Mouse (Mus musculus): ENCODE results near the gene Gatd1. TPM values are rescaled to one million over a fixed set of nuclear protein-coding genes. Genes with fewer than 3 reads are reported as not detected.
A peak's percentile ranks its signal among the peaks of the same experiment; 100 is the strongest.

Gatd1 gene
- total RNA-seq, 2 experiments from 2014 or later = 38.2 to 39.5 TPM

DNA sequence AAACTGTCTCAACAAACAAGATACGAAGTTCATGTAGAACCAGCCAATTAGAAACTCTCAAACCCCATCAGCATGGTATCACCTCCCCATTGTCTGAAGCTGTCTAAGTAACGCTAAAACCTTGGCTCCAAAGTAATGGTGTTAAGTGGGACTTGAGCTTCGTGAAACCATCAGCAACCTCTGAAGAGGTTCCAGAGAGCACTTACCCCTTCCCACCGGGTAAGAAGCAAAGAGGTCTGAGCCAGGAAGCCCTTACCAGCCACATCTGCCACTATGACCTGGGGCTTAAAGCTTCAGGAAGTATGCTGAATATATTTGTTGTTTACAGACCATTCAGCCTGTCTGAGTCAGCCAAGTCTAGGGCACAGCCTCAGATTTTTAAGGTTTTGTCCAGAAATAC lies 8.5 kb downstream of the Gatd1 start:
- intact Hi-C loops (cut with DNase I) = no loop called here
- DNase-seq (ENCODE audit: extremely low spot score in 1 of 2, low spot score in 2 of 2) = no peak

DNA sequence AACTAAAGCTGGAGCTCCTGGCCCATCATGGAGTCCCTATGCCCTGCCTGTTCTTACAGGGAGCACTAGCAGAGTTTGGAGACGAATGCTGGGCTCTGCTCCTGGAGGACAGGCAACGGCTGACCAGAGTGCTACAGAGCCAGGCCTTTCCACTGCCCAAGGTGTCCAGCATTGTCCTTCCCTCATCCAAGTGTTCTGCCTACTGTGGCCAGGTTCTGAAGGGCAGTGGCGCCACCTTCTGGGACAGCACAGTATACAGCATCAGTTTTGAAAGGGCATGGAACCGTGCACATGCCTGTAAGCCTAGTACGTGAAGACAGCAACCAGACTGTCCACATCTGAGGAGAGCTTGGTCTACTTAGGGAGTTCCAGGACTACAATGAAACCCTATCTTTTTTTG lies 10.6 kb downstream of the Gatd1 start:
- intact Hi-C loops (cut with DNase I) = no loop called here
- peak in 1 of 2 experiments; percentile 71 for DNase-seq (ENCODE audit: extremely low spot score in 1 of 2, low spot score in 2 of 2)

DNA sequence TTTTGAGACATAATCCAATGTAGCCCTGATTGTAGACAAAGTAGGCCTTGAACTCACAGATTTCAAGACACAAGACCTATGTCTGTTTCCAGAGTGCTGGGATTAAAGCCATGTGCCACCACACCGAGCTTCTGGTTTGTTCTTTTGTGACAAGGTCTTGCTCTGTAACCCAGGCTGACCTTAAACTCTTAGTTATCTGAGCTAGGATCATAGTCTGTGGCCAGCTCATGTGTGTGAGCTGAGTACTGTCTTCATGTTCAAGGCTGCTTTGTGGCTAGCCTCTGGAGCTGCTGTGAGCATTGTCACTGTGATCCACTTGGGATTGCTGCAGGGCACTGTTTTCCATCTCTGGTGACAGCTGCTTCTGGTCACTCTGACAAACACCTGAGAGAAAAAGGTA lies 18.6 kb downstream of the Gatd1 start:
- no peak for DNase-seq (ENCODE audit: extremely low spot score in 1 of 2, low spot score in 2 of 2)
- intact Hi-C loops (cut with DNase I) = no loop called here

DNA sequence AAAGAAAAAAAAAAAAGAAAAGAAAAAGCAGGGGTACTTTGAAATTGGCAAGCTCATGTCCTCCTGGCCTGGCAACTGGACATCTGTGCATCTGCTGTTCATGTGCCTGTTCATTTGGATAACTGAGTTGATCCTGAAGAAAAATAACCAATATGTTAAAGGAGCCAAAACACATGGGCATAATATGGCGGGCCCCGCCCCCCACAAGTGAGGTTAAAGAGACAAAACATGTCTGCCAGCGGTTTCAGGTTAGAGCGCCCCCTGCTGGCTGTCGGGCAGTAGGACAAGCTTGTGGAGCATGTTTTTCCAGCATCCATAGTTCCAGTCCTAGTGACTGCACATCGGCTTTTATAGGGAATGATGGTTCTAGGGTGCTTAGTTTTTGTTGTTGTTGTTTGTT lies 19.2 kb downstream of the Gatd1 start:
- DNase-seq (ENCODE audit: extremely low spot score in 1 of 2, low spot score in 2 of 2) = peak in 1 of 2 experiments; percentile 84
- intact Hi-C loops (cut with DNase I) = no loop called here

DNA sequence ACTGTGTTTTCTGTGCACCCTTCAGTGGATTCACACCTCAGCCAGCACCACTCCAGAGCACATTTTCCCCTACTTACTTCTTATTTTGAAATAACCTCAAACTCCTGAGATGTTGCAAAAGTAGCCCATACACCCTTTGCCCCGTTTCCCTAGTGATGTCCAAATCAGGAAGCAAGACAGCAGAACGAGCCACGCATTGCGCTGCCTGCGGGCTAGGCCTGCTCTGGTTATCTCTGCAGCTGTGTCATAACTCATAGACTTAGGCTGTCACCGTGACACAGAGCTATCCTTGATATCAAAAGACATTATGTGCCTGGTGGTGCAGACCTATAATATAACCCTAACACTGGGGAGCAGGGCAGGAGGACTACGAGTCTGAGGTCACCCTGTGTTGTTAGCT lies 19.8 kb downstream of the Gatd1 start:
- intact Hi-C loops (cut with DNase I) = no loop called here

DNA sequence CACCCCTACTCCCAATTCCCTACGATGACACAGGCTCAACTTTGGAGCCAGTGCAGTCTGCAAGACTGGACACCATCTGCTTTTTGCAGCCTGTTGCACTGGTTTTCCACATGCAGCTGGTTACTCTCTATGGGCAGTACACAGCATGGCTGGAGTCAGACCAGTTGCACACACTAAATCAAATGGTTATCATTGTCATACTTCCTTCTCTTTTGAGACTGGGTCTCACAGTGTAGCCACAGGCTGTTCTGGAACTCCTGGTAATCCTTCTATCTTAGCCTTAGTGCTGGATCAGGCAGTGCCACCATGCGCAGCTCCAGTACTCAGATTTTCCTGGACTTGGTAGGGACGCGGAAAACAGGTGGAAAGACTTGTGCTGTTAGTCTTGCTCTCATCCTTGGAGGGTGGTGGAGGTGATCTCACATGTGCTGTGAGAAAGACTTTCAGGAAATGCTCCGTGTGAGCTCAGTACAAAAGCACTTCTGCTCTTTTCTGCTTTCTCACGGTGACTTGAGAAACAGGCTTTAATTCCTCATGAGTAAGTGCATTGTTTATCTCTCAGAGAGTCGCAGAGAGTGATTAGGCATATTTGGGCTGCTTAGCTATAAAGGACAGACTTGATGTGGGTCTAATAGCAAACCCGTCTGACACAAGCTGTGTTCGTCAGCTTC lies 21.2 kb downstream of the Gatd1 start:
- intact Hi-C loops (cut with DNase I) = no loop called here
- DNase-seq (ENCODE audit: extremely low spot score in 1 of 2, low spot score in 2 of 2) = no peak

More for the DNA sequence above, 19.8 kb downstream of the Gatd1 start:
- no peak for DNase-seq (ENCODE audit: extremely low spot score in 1 of 2, low spot score in 2 of 2)

DNA sequence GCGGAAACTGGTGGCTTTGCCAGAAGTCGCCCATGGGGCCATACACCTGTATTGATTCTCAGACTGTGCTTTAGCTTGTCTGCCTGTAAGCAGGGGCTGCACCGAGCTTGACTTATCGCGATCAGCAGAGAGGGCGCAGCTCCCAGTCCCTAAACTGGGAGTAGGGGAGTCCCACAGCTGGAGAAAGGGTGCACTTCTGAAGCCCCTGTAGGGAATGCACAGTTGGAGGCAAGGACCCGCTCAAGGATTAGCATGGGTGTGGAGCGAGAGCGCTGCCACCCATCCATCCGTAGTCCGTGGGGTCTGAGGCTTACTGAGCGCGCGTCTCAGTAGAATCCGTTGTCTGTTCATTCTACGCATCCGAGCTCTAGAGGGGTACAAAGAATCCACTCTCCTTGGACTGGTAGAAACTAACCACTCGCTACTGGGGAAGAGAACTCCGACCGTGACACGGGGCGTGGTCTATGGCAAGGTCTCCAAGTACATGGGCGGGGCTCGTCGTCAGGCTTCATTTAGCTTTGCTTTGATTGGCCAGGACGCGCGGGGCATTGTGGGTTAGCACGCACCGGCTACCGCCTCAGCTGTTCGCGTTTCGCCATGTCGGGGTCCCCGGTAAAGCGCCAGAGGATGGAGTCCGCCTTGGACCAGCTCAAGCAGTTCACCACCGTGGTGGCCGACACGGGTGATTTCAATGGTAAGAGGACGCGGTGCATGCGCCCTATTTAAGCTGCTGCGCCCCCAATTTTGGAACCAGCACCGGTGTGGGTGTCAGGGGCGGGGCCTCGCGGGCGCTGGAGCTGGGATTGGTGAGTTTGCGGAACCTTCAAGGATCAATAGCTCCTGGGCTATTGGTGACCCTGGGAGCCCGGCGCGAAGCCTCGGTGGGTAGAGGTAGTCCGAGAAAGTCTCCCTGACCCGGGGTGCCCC lies 22.0 kb downstream of the Gatd1 start, which contains the start of gene Taldo1:
TSS of gene Taldo1 (plus strand) at position 575 of the 927 bp plus-strand sequence.
- DNase-seq (ENCODE audit: extremely low spot score in 1 of 2, low spot score in 2 of 2) = peak; percentile 94 to 98
- intact Hi-C loops (cut with DNase I) = no loop called here

DNA sequence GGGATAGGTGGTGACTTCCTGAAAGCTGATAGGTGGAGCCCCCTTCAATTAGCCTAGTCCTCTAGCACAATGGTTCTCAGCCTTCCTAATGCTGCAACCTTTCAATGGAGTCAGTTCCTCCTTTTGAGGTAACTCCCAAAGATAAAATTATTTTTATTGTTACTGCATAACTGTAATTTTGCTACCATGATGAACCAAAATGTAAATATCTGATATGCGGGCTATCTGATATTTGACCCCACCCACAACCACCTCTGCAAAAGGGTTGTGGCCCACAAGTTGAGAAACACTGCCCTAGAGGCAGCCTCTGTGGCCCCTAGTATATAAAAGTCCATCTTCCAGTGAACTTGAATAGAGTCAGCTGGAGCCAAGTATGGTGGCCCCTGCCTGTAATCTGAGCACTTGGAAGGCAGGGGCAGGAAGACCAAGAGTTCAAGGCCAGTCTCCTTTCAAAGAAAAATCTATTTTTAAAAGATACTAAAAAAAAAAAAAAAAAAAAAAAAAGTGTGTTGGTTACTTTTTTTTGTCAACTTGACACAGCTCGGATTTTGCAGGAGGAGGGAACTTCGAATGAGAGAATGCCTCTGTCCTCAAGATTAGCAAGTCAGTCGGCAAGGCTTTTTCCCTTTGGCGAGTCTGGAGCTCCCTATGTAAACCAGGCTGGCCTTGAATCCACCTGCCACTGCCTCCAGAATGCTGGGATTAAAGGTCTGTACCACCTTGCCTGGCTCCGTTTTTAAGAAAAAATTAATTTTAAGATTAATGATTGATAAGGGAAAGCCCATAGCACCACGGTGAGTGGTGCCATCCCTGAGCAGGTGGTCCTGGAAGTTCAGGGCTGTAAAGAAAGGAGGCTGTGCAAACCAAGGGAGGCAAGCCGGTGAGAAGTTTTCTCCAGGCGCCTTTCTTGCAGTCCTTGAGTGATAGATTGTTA lies 23.3 kb downstream of the Gatd1 start:
- DNase-seq (ENCODE audit: extremely low spot score in 1 of 2, low spot score in 2 of 2) = no peak
- intact Hi-C loops (cut with DNase I) = no loop called here

DNA sequence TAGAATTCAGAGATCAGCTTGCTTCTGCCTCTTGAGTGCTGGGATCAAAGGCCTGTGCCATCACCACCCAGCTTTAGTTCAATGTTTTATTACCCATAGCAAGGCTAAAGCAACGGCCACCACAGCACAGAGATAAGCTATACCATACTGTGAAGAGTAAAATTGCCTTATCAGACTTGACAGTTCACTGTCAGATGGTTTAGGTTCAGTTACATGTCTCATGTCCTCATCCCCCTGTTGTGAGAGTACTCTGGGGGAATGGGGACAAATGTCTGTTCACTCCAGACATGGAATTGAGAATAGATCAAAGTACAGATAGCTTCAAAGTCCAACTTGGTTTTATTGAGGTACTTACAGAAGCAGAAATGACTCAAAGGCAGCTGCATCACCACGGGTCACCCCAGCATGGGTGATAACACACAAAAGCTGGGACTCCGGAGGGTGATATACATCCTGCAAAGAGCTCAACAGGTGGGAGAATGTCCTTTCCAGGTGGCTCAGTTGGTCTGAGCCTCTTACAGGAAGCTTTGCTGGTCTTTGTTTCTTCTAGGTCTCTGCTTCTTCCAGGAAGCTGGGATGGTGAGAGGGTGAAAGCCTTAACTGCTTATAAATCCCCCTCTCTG lies 25.3 kb downstream of the Gatd1 start:
- intact Hi-C loops (cut with DNase I) = no loop called here

DNA sequence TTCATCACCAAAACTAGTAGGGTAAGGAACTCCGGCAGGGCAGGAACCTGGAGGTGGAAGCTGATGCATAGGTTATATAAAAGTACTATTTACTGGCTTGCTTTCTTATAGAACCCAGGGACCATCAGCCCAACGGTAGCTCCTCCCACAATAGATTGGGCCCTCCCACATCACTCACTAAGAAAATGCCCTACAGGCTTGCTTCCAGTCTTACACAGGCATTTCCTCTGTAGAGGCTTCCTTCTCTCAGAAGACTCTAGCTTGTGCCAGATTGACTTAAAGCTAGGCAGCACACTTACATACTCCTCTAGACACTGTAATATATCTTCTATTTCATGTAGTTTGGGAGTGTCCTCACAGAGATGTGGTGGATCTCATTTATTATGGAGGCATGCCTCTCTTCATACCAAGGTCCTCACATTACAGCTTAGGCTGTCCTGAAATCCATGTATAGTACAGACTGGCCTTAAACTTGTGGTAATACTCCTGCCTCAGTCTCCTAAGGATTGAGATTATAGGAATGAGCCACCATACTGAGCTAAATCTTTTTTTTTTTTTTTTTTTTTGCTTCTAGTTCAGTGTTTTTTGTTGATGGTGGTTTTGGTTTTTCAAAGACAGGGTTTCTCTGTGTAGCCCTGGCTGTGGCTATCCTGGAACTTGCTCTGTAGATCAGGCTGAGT lies 26.0 kb downstream of the Gatd1 start:
- no peak for DNase-seq (ENCODE audit: extremely low spot score in 1 of 2, low spot score in 2 of 2)
- intact Hi-C loops (cut with DNase I) = no loop called here

More for the DNA sequence above, 25.3 kb downstream of the Gatd1 start:
- DNase-seq (ENCODE audit: extremely low spot score in 1 of 2, low spot score in 2 of 2) = no peak

DNA sequence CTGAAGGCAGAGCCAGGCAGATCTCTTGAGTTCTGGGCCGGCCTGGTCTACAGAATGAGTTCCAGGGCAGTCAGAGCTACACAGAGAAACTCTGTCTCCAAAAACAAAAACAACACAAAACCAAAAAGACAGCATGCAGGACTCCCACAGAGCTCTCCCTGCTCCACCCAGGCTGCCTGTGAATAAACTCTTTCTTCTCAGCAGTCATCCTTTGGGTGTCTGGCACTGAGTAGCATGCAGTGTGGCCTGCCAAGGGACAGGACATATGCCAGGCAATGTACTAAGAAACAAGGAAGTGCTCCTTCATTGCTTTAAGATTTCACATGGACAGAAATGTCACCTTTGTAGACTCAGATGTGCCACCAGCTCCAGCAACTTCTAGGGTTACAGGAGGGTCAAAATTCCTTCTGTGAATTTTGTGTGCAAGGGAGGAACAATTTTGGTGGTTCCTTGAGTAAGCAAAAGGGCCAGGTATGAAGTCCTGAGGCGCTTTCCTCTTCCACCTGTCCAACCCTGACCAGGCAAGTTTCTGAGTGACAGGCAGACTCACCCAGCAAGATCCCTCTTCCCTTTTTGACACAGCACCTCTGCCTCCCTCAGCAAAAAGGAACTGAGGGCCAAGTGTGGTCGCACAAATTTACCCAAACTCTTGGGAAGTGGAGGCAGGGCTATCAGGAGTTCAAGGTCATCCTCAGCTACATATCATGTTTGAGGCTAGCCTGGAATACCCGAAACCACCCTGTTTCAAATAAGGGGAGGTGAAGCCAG lies 32.7 kb downstream of the Gatd1 start:
- intact Hi-C loops (cut with DNase I) = no loop called here
- no peak for DNase-seq (ENCODE audit: extremely low spot score in 1 of 2, low spot score in 2 of 2)

DNA sequence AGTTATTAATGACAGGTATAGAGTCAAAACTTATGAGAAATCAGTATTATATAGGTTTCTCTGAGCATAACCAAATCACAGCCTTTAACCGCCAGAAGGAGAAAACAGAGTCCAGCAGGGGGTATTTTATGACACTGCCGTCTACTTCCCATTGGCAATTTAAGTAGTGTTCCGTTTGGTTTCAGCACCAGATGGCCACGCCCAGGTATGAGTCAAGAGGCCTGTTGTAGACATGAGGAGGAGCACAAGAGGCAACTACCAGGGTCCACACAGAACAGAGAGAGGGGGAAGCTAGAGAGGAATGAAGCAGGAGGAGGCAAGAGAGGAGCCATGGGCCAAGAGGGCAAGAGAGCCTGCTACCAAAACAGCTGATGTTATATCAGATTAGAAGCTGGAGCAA lies 34.4 kb downstream of the Gatd1 start:
- no peak for DNase-seq (ENCODE audit: extremely low spot score in 1 of 2, low spot score in 2 of 2)
- intact Hi-C loops (cut with DNase I) = no loop called here

DNA sequence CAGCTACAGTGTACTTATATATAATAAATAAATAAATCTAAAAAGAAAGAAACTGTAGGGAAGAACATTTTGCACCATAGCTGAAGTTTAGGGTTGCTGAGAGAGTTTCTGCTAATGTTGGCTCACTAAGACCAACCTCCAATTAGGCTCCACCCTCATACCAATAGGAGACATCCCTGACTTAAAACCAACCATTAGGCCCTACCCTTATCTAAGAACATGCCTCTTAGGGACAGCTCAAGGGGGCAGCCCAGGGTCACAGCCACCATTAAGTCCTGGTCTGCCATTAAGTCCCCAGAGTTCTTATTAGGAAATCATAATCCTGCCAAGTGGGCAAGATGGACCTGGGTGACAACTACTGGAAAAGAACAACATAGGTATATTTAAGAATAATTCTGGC lies 39.5 kb downstream of the Gatd1 start:
- no peak for DNase-seq (ENCODE audit: extremely low spot score in 1 of 2, low spot score in 2 of 2)
- intact Hi-C loops (cut with DNase I) = no loop called here

DNA sequence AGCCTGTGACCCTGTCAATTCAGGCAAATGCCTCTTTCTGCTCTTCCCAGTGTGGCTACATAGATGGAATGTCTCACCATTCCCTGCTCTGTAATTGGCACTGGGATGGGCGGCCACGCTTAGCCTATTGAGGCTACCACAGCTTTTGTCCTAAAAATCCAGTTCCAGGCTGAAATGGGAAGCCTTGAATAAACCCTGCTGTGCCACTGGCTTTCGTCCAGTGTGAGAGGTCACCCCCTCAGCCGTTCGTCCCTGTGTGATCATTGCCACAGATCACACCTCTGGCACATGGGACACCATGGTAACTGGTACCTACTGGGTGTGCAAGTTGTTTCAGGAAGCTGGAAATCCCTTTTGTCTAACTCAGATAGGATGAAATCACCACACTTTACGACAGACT lies 40.3 kb downstream of the Gatd1 start:
- no peak for DNase-seq (ENCODE audit: extremely low spot score in 1 of 2, low spot score in 2 of 2)
- intact Hi-C loops (cut with DNase I) = no loop called here

DNA sequence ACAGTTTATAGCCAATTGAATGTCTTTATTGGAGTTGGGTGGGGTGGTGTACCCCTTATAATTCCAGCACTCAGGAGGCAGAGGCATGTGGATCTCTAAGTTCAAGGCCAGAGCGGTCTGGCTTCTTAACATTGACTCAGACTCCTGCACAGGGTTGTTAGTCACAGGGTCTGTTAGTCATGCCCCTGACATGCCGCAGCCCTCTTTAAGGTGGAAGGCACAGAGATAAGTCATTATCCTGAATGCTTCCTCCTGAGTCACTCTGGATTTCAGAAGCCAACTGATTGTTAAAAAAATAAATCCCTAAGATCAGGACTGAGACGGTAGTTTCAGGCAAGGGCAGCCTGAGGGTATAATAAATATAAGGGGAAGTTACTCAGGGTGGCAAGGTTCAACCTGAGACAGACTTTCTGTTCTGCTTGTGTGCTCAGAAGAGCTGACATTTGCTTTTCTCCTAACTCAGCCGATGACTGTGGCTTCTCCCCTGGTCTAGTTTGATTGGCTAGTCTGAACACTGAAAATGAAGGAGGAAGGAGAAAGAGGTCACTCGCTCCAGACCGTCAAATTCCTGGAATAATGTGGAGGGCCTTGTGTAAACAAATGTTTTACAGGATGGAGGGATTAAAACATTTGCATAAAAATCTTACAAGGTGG lies 41.9 kb downstream of the Gatd1 start:
- DNase-seq (ENCODE audit: extremely low spot score in 1 of 2, low spot score in 2 of 2) = no peak
- intact Hi-C loops (cut with DNase I) = no loop called here

DNA sequence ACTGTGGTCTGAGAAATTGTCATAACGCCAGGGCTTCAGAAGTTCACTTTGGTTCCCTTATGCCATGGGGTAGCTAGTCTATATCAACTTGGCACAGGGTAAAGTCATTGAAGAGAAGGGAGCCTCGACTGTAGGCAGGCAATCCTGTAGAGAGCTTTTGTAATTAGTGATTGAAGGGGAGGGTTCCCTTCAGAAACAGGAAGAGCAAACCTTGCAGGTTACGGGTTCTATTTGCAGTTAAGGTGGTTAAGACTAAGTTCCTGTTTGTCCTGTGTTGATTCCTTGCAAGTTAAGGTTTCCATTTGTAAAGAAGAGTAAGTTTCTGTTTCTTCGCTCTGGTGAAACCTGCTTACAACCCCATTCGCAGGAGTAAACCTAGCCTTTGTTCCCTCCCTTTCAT lies 44.0 kb downstream of the Gatd1 start:
- intact Hi-C loops (cut with DNase I) = no loop called here
- DNase-seq (ENCODE audit: extremely low spot score in 1 of 2, low spot score in 2 of 2) = no peak

DNA sequence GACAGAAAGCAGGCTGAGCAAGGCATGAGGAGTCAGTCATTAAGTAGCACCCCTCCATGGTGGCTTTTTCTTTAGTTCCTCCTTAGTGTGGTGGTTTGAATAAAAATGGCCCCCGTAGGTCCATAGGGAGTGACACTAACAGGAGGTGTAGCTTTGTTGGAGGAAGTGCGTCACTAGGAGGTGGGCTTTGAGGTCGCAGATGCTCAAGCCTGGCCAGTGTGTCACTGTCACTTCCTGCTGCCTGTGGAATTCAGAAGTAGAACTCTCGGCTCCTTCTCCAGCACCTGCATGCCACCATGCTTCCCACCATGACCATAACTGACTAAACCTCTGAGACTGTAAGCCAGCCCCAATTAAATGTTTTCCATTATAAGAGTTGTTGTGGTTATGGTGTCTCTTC lies 46.6 kb downstream of the Gatd1 start:
- intact Hi-C loops (cut with DNase I) = no loop called here

More for the DNA sequence above, 46.6 kb downstream of the Gatd1 start:
- no peak for DNase-seq (ENCODE audit: extremely low spot score in 1 of 2, low spot score in 2 of 2)
